Mouse (Mus musculus) lung, postnatal 0 days (tissue): ENCODE data around the gene Tns2. TPM values are rescaled to one million over a fixed set of nuclear protein-coding genes. Genes with fewer than 3 reads are reported as not detected.

Experiments
- ATAC-seq: fragments of 200-750 bp; cut with Nextera tagmentation; 2 replicates; pipeline ENCODE4 v1.8.0; 2017; ENCODE audit warnings: moderate library complexity
- DNase-seq: peaks from one replicate; pipeline ENCODE4 v3.0.0-alpha.2; 2016; ENCODE audit warnings: low spot score
- H3K27ac ChIP-seq: fragments of 300-500 bp; sonication (generic); 2 replicates; pipeline ENCODE4 v1.5.1; 2014; ENCODE audit warnings: antibody characterized with exemption, mild to moderate bottlenecking, low read length, mixed read lengths
- H3K27me3 ChIP-seq: fragments of 300-500 bp; sonication (generic); replicated peaks from 2 replicates; pipeline ENCODE4 v1.6.1; 2014; ENCODE audit warnings: low read length, mixed read lengths; ENCODE audit not compliant: insufficient read depth
- H3K36me3 ChIP-seq: fragments of 300-500 bp; sonication (generic); 2 replicates; pipeline ENCODE4 v1.6.1; 2014; ENCODE audit warnings: low read length, mixed read lengths; ENCODE audit not compliant: insufficient read depth
- H3K4me1 ChIP-seq: fragments of 300-500 bp; sonication (generic); 2 replicates; pipeline ENCODE4 v1.6.1; 2014; ENCODE audit warnings: antibody characterized with exemption, low read depth, low read length, mixed read lengths; ENCODE audit not compliant: insufficient read depth
- H3K4me2 ChIP-seq: fragments of 300-500 bp; sonication (generic); replicated peaks from 2 replicates; pipeline ENCODE4 v1.6.1; 2014; ENCODE audit warnings: low read depth, mild to moderate bottlenecking, low read length, moderate library complexity, mixed read lengths
- H3K4me3 ChIP-seq: fragments of 300-500 bp; sonication (generic); 2 replicates; pipeline ENCODE4 v1.5.1; 2014; ENCODE audit warnings: low read depth, low read length
- H3K9ac ChIP-seq: fragments of 300-500 bp; sonication (generic); replicated peaks from 2 replicates; pipeline ENCODE4 v1.6.1; 2014; ENCODE audit warnings: low read depth, mild to moderate bottlenecking
- H3K9me3 ChIP-seq: fragments of 300-500 bp; sonication (generic); 2 replicates; pipeline ENCODE4 v1.6.1; 2016; ENCODE audit warnings: low read length, mixed read lengths
- CTCF ChIP-seq: IDR thresholded peaks from 2 replicates; pipeline ENCODE4 v1.5.1; 2016; ENCODE audit warnings: antibody characterized with exemption, mild to moderate bottlenecking
- EP300 ChIP-seq: IDR thresholded peaks from 2 replicates; pipeline ENCODE4 v1.6.1; 2016; ENCODE audit warnings: antibody characterized with exemption, mild to moderate bottlenecking, control low read depth
- WGBS: fragments of 180-500 bp; shearing (Covaris S2); extraction: QIAGEN DNeasy Blood & Tissue Kit; methylation state at CpG from one replicate; pipeline ENCODE4 v1.1.7; 2014; 5-methylcytosine and 5-hydroxymethylcytosine counted together
- polyA plus RNA-seq: library from polyadenylated mRNA; unstranded; fragments of >200 nt; fragmentation: Nextera tagmentation; extraction: Ambion mirVana; gene quantifications from 2 replicates; pipeline ENCODE4 v1.2.1, GENCODE M21; 2015

Tns2 gene
- 48.7 and 51.6 TPM in 2 replicates for polyA plus RNA-seq

GRCm38 (mm10) chr15:102100161-102100981 lies at the start of gene Tns2:
TSS of gene Tns2 (plus strand) at chr15:102100413.
- Histone ChIP-seq H3K4me1 (peaks cover 35% of the 10 kb centered on the region), H3K27ac (peak within 1 kb of the TSS; percentile 100), H3K36me3 (peaks cover 5% of the 10 kb centered on the region; the same call in 1 of the 2 replicates), H3K9me3 (no peaks in the 10 kb centered on the region), H3K4me2 (peak within 1 kb of the TSS; percentile 87), H3K4me3 (peak within 1 kb of the TSS; percentile 48), H3K27me3 (no peaks in the 10 kb centered on the region), H3K9ac (peak within 1 kb of the TSS; percentile 59)
- WGBS: 5% methylated on average over 53 of the region's 82 CpGs
- DNase-seq (peak; percentile 95), ATAC-seq (peak; percentile 37)
- no peak for TF ChIP-seq EP300
- peak; percentile 73 for TF ChIP-seq CTCF

GRCm38 (mm10) chr15:102051920-102052683 lies 48.1 kb upstream of the Tns2 start:
- ATAC-seq: peak; percentile 75
- Histone ChIP-seq H3K4me3 (peak overlapping the region; percentile 26), H3K9me3 (no peaks in the 10 kb centered on the region), H3K9ac (no peak overlapping the region), H3K27me3 (no peaks in the 10 kb centered on the region), H3K4me2 (peak overlapping the region; percentile 60), H3K4me1 (no peaks in the 10 kb centered on the region), H3K36me3 (no peaks in the 10 kb centered on the region), H3K27ac (no peak overlapping the region)
- WGBS: 3% methylated on average over 25 of the region's 33 CpGs
- DNase-seq: peak; percentile 60
- TF ChIP-seq EP300 (no peak), CTCF (peak; percentile 31)

- DNase-seq (no peak), ATAC-seq (no peak)
- H3K36me3 ChIP-seq: no peaks in the 10 kb centered on the region
- H3K4me3 ChIP-seq: no peak overlapping the region
- H3K4me2 ChIP-seq: no peak overlapping the region
- H3K27ac ChIP-seq: no peak overlapping the region
- WGBS: 89% methylated on average over 15 of the region's 15 CpGs
- H3K9ac ChIP-seq: no peak overlapping the region
- H3K27me3 ChIP-seq: no peaks in the 10 kb centered on the region
- no peaks in the 10 kb centered on the region for H3K4me1 ChIP-seq
- TF ChIP-seq CTCF (no peak), EP300 (no peak)
- H3K9me3 ChIP-seq: no peaks in the 10 kb centered on the region
Measured at GRCm38 (mm10) chr15:102056495-102057174, 43.6 kb upstream of the Tns2 start.

- Histone ChIP-seq H3K4me2 (no peak overlapping the region), H3K27me3 (no peaks in the 10 kb centered on the region), H3K9me3 (no peaks in the 10 kb centered on the region), H3K4me3 (no peak overlapping the region), H3K9ac (no peak overlapping the region), H3K4me1 (no peaks in the 10 kb centered on the region), H3K36me3 (no peaks in the 10 kb centered on the region), H3K27ac (no peak overlapping the region)
- peak; percentile 99 for TF ChIP-seq CTCF
- no peak for TF ChIP-seq EP300
- WGBS: 3% methylated on average over 20 of the region's 20 CpGs
- DNase-seq (peak; percentile 97), ATAC-seq (peak; percentile 91)
Measured at GRCm38 (mm10) chr15:102065661-102066325, 34.4 kb upstream of the Tns2 start.

- WGBS: 68% methylated on average over 13 of the region's 13 CpGs
- no peaks in the 10 kb centered on the region for H3K36me3 ChIP-seq
- H3K9ac ChIP-seq: no peak overlapping the region
- no peak for DNase-seq
- TF ChIP-seq EP300 (no peak), CTCF (no peak)
- no peak overlapping the region for H3K4me3 ChIP-seq
- H3K27ac ChIP-seq: no peak overlapping the region
- H3K4me1 ChIP-seq: peaks cover 9% of the 10 kb centered on the region; the same call in 1 of the 2 replicates
- no peak for ATAC-seq
- H3K4me2 ChIP-seq: no peak overlapping the region
- no peaks in the 10 kb centered on the region for H3K9me3 ChIP-seq
- H3K27me3 ChIP-seq: no peaks in the 10 kb centered on the region
Measured at GRCm38 (mm10) chr15:102070476-102071467, 29.4 kb upstream of the Tns2 start.
